Mouse (Mus musculus) neutrophil, adult 83 days (primary cell): ENCODE results near the gene Csn3. TPM values are rescaled to one million over a fixed set of nuclear protein-coding genes. Genes with fewer than 3 reads are reported as not detected.

ENCODE experiments used
- total RNA-seq, 2 experiments: library from RNA; stranded (reverse); gene quantifications; one replicate each; pipeline ENCODE4 v1.2.4; 2023

The Csn3 gene
- total RNA-seq = not detected

DNA sequence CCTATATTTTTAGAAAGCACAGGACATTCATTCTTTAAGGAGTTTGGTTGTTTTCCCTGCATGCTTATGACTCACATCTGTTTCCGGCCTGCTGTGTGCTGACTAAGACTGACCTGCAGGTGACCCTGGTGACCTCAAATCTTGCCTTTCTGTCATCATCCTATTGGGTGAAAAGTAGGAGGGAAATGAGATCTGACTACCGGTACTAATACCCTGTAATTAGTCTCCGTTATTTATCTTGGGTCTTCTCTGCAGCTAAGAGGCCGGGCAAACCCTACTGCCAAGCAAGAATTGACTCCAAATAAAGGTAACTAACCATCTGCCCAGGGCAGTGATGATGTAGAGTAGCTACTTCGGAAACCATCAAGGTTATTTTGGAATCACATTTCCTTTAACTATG is at the start of gene Csn3:
TSS of gene Csn3 (plus strand) at position 208 of the 400 bp plus-strand sequence.

DNA sequence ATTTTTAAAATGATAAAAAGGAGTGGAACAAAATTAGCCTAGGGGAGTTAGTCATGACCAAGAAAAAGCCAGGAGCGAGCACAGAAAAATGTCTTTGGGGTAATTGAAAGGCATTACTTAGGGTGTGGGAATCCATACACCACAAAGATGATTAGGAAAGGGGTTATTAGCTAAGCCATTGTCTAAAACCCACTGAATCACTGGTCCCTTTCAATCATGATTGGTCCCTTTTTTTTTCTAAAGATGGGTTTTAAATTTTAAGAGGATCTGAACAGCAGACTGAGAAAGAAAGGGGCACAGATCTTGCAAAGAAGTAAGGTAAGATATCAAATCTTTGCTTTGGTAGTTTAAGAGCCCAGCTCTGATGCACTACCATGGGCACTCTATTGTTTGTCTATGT is 40.6 kb upstream of the Csn3 start, which contains the start of gene Odam:
TSS of gene Odam (plus strand) at position 301 of the 400 bp plus-strand sequence.

DNA sequence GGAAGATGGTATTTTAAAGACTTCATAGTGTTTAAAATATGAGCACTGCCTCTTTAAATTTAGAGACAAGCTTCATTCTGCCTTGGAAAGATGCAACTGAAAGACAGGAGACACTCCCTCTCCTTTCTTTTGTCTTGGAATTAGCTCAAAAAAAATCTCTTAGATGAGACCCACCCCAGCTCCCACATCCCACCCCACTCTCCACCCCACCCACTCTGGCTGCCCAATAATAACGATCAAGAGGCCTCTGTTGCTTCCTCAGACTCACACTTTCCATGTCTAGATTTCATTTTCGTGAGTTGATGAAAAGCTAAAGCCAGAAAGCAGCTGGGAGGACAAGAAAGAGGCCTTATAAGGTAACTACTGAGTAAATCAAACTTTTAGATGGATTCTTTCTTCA is 43.8 kb downstream of the Csn3 start, which contains the start of the genes 2310003L06Rik and Gm28434:
TSS of gene 2310003L06Rik (plus strand) at position 259 of the 400 bp plus-strand sequence.
TSS of gene Gm28434 (plus strand) at position 317 of the 400 bp plus-strand sequence.

GRCm38 (mm10) chr5:87979139-87979538 is 53.8 kb downstream of the Csn3 start, which contains the start of gene Cabs1:
Gene Cabs1 (plus strand): TSS chr5:87979439.

Other genes starting within 250 kb of the Csn3 start
- gene Csn2, start 225.9 kb upstream of the Csn3 start, total RNA-seq = not detected
- gene Csn1s2a, start 151.0 kb upstream of the Csn3 start, total RNA-seq = not detected
- gene Csn1s2b, start 117.5 kb upstream of the Csn3 start, total RNA-seq = not detected
- gene Prr27, start 99.9 kb upstream of the Csn3 start, total RNA-seq = not detected
- not detected for gene Odam, start 40.5 kb upstream of the Csn3 start, total RNA-seq
- not detected for gene 2310003L06Rik, start 43.9 kb downstream of the Csn3 start, total RNA-seq
- not detected for gene Gm28434, start 43.9 kb downstream of the Csn3 start, total RNA-seq
- not detected for gene Cabs1, start 53.9 kb downstream of the Csn3 start, total RNA-seq
- not detected for gene Smr3a, start 77.0 kb downstream of the Csn3 start, total RNA-seq
- not detected for gene Smr2, start 161.0 kb downstream of the Csn3 start, total RNA-seq
- not detected for gene Gm11116, start 186.0 kb downstream of the Csn3 start, total RNA-seq
- gene Gm11115, start 228.5 kb downstream of the Csn3 start, total RNA-seq = not detected